Mouse (Mus musculus) G1E (cell line): ENCODE data around the gene Tmem268. TPM values are rescaled to one million over a fixed set of nuclear protein-coding genes. Genes with fewer than 3 reads are reported as not detected.

Experiments
- ATAC-seq: 2 replicates; pipeline ENCODE4 v1.8.0; 2016; ENCODE audit warnings: mild to moderate bottlenecking; ENCODE audit not compliant: insufficient number of reproducible peaks, poor library complexity, low FRiP score, severe bottlenecking; ENCODE audit errors: extremely low read depth
- DNase-seq: peaks from one replicate; pipeline ENCODE4 v3.0.0; 2012; ENCODE audit warnings: low spot score
- H3K27me3 ChIP-seq: 2 replicates; pipeline ENCODE4 v1.6.1; 2012; ENCODE audit warnings: mild to moderate bottlenecking, low read length, inconsistent platforms; ENCODE audit not compliant: insufficient read depth
- H3K36me3 ChIP-seq: replicated peaks from 2 replicates; pipeline ENCODE3; 2012; ENCODE audit warnings: mild to moderate bottlenecking, inconsistent platforms
- H3K4me1 ChIP-seq: 2 replicates; pipeline ENCODE4 v1.6.1; 2012; ENCODE audit warnings: low read depth, low read length, inconsistent platforms, mixed read lengths; ENCODE audit not compliant: insufficient read depth
- H3K4me3 ChIP-seq: 2 replicates; pipeline ENCODE4 v1.5.1; 2012; ENCODE audit warnings: low read depth, mild to moderate bottlenecking, inconsistent platforms, low read length, moderate library complexity, mixed read lengths
- H3K9me3 ChIP-seq: replicated peaks from 2 replicates; pipeline ENCODE4 v1.6.1; 2012; ENCODE audit warnings: inconsistent platforms
- CTCF ChIP-seq: IDR thresholded peaks from 2 replicates; pipeline ENCODE4 v1.5.1; 2012; ENCODE audit warnings: low read depth, low read length, inconsistent platforms, mixed read lengths
- GATA1 ChIP-seq: IDR thresholded peaks from 2 replicates; pipeline ENCODE4 v1.6.1; 2012; ENCODE audit warnings: borderline replicate concordance, low read length, inconsistent platforms, mixed read lengths
- GATA2 ChIP-seq: IDR thresholded peaks from 2 replicates; pipeline ENCODE4 v1.6.1; 2012; ENCODE audit warnings: low read depth, low read length, inconsistent platforms, borderline replicate concordance
- POLR2AphosphoS5 ChIP-seq: IDR thresholded peaks from 2 replicates; pipeline ENCODE4 v1.6.1; 2012; ENCODE audit warnings: low read depth, low read length, inconsistent platforms; ENCODE audit not compliant: insufficient replicate concordance
- TAL1 ChIP-seq: conservative IDR thresholded peaks from 2 replicates; pipeline ENCODE4 v1.6.1; 2012; ENCODE audit warnings: low read depth, low read length, inconsistent platforms, mixed read lengths
- polyA plus RNA-seq: library from polyadenylated mRNA; stranded (reverse); fragments of >175 nt; gene quantifications from 2 replicates; pipeline ENCODE4 v1.2.3, GENCODE M21; 2012
- total RNA-seq, 2 experiments: library from RNA; stranded (forward) in 1 of 2; stranded (reverse) in 1 of 2; fragments of 200-1000 nt in 1 of 2; fragments of >200 nt in 1 of 2; fragmentation: Nextera tagmentation in 1 of 2; gene quantifications; 2 replicates each; pipeline ENCODE4 v1.2.3; 2014 to 2017

The Tmem268 gene
- total and polyA plus RNA-seq, 3 experiments, result 3.4 to 12.8 (median 3.4) TPM

GRCm38 (mm10) chr4:63572621-63573020 lies 14.0 kb downstream of the Tmem268 start:
- no peak for TF ChIP-seq CTCF
- no peak for TF ChIP-seq POLR2AphosphoS5
- TF ChIP-seq GATA2, result no peak
- TF ChIP-seq GATA1, result no peak
- no peak for TF ChIP-seq TAL1
- Histone ChIP-seq H3K9me3 (peaks cover 14% of the 10 kb centered on the region), H3K27me3 (peaks cover under 1% of the 10 kb centered on the region; the same call in 1 of the 2 replicates), H3K4me1 (no peaks in the 10 kb centered on the region), H3K4me3 (no peak overlapping the region), H3K36me3 (peaks cover 65% of the 10 kb centered on the region)
- ATAC-seq (no peak), DNase-seq (no peak)

- TF ChIP-seq CTCF, result no peak
- TF ChIP-seq POLR2AphosphoS5, result no peak
- TF ChIP-seq GATA2, result no peak
- TF ChIP-seq GATA1, result no peak
- no peak for TF ChIP-seq TAL1
- Histone ChIP-seq H3K9me3 (peaks cover 23% of the 10 kb centered on the region), H3K36me3 (peaks cover 48% of the 10 kb centered on the region), H3K27me3 (peaks cover 3% of the 10 kb centered on the region; the same call in 1 of the 2 replicates), H3K4me1 (no peaks in the 10 kb centered on the region), H3K4me3 (no peak overlapping the region)
- DNase-seq (no peak), ATAC-seq (no peak)
Measured at GRCm38 (mm10) chr4:63579649-63580048, 21.1 kb downstream of the Tmem268 start.

- peaks cover 48% of the 10 kb centered on the region for H3K36me3 ChIP-seq
- TF ChIP-seq TAL1 (no peak), GATA1 (no peak)
- DNase-seq, result no peak
Measured at GRCm38 (mm10) chr4:63580078-63580477, 21.5 kb downstream of the Tmem268 start.

GRCm38 (mm10) chr4:63582580-63582979 lies 24.0 kb downstream of the Tmem268 start:
- H3K4me1 ChIP-seq, result no peaks in the 10 kb centered on the region
- no peak overlapping the region for H3K4me3 ChIP-seq
- peaks cover 3% of the 10 kb centered on the region; the same call in 1 of the 2 replicates for H3K27me3 ChIP-seq
- TF ChIP-seq GATA1 (no peak), CTCF (no peak), GATA2 (no peak), TAL1 (no peak), POLR2AphosphoS5 (no peak)
- no peak for DNase-seq
- peaks cover 20% of the 10 kb centered on the region for H3K9me3 ChIP-seq
- no peak for ATAC-seq
- H3K36me3 ChIP-seq, result peaks cover 45% of the 10 kb centered on the region

More at GRCm38 (mm10) chr4:63580078-63580477, 21.5 kb downstream of the Tmem268 start:
- no peak for ATAC-seq
- H3K4me3 ChIP-seq, result no peak overlapping the region
- H3K27me3 ChIP-seq, result peaks cover 3% of the 10 kb centered on the region; the same call in 1 of the 2 replicates
- H3K9me3 ChIP-seq, result peaks cover 23% of the 10 kb centered on the region
- H3K4me1 ChIP-seq, result no peaks in the 10 kb centered on the region

- H3K4me3 ChIP-seq, result no peak overlapping the region
- H3K36me3 ChIP-seq, result peaks cover 28% of the 10 kb centered on the region
- no peaks in the 10 kb centered on the region for H3K27me3 ChIP-seq
- H3K4me1 ChIP-seq, result no peaks in the 10 kb centered on the region
- no peak for ATAC-seq
- no peak for DNase-seq
- peaks cover 9% of the 10 kb centered on the region; the same call in 1 of the 2 replicates for H3K9me3 ChIP-seq
- TF ChIP-seq GATA1 (no peak), GATA2 (no peak), CTCF (no peak), TAL1 (no peak), POLR2AphosphoS5 (no peak)
Measured at GRCm38 (mm10) chr4:63585216-63585615, 26.6 kb downstream of the Tmem268 start.

GRCm38 (mm10) chr4:63586240-63586639 lies 27.7 kb downstream of the Tmem268 start:
- H3K36me3 ChIP-seq, result peaks cover 24% of the 10 kb centered on the region
- H3K9me3 ChIP-seq, result 0 out of 2 replicates have a peak, but pooled peaks cover 9% of the 10 kb centered on the region
- DNase-seq (no peak), ATAC-seq (no peak)
- H3K4me1 ChIP-seq, result no peaks in the 10 kb centered on the region
- no peak overlapping the region for H3K4me3 ChIP-seq
- no peaks in the 10 kb centered on the region for H3K27me3 ChIP-seq
- TF ChIP-seq POLR2AphosphoS5 (no peak), TAL1 (no peak), CTCF (no peak), GATA1 (no peak), GATA2 (no peak)

- ATAC-seq (no peak), DNase-seq (no peak)
- Histone ChIP-seq H3K27me3 (no peaks in the 10 kb centered on the region), H3K36me3 (no peaks in the 10 kb centered on the region), H3K9me3 (0 out of 2 replicates have a peak, but pooled peaks cover 4% of the 10 kb centered on the region), H3K4me3 (no peak overlapping the region), H3K4me1 (no peaks in the 10 kb centered on the region)
- TF ChIP-seq GATA1 (no peak), POLR2AphosphoS5 (no peak), CTCF (no peak), GATA2 (no peak), TAL1 (no peak)
Measured at GRCm38 (mm10) chr4:63589987-63590386, 31.4 kb downstream of the Tmem268 start.
